Mouse (Mus musculus) CH12F3 (cell line): Measurements from ENCODE around the gene Fthl17d.
"Not testable (repeated sequence)": the region's sequence is repeated elsewhere in the genome, so short reads cannot be mapped to it uniquely, and the experiment has no call there.

Experiments
- in situ Hi-C: fragments of 300-500 bp; cut with MboI; formaldehyde crosslinking; loops from 2 replicates; pipeline ENCODE4 v1.14.3; 2020; ENCODE audit warnings: low sequenced_read_pairs

Gene Fthl17d

GRCm38 (mm10) chrX:8986655-8987054 is at the start of gene Fthl17d:
Gene Fthl17d, minus strand, starts transcription at chrX:8986755.
- in situ Hi-C loops: not testable (repeated sequence)

GRCm38 (mm10) chrX:9033193-9033592 is 46.6 kb upstream of the Fthl17d start, which contains the start of gene Fthl17e:
Gene Fthl17e, plus strand, starts transcription at chrX:9033493.
- in situ Hi-C loops: not testable (repeated sequence)

GRCm38 (mm10) chrX:9019481-9019880 is 32.9 kb upstream of the Fthl17d start:
- in situ Hi-C loops: no loop called here

GRCm38 (mm10) chrX:9016079-9016478 is 29.5 kb upstream of the Fthl17d start:
- in situ Hi-C loops: no loop called here

GRCm38 (mm10) chrX:8976459-8976858 is 10.1 kb downstream of the Fthl17d start, which contains the start of gene Fthl17c:
Gene Fthl17c, minus strand, starts transcription at chrX:8976559.
- in situ Hi-C loops: not testable (repeated sequence)

- in situ Hi-C loops: not testable (repeated sequence)
These were observed 21.9 kb downstream of the Fthl17d start for GRCm38 (mm10) chrX:8964618-8965017.

GRCm38 (mm10) chrX:8962875-8963274 is 23.7 kb downstream of the Fthl17d start, which contains the start of gene Fthl17b:
Gene Fthl17b, minus strand, starts transcription at chrX:8962975.
- in situ Hi-C loops: not testable (repeated sequence)

- in situ Hi-C loops: not testable (repeated sequence)
These were observed 38.3 kb downstream of the Fthl17d start for GRCm38 (mm10) chrX:8948130-8948805.

GRCm38 (mm10) chrX:8944041-8944440 is 42.5 kb downstream of the Fthl17d start:
- in situ Hi-C loops: no loop called here
